Mouse (Mus musculus): Measurements from ENCODE around the gene Msh4.

- no peak for TF ChIP-seq MAFK (IDR thresholded peaks at IDR 0.05; ENCODE audit: insufficient read depth, low read depth, low read length)
- TF ChIP-seq ZC3H11A (IDR thresholded peaks at IDR 0.05; ENCODE audit: borderline replicate concordance, low read depth, low read length), result no peak
- TF ChIP-seq ZNF384 (IDR thresholded peaks at IDR 0.05; ENCODE audit: low read depth, low read length), result no peak
- no peak for TF ChIP-seq CHD2 (IDR thresholded peaks at IDR 0.05; ENCODE audit: low read depth, low read length)
These were observed 35.7 kb upstream of the Msh4 start for GRCm38 (mm10) chr3:153941613-153942012.

Data from ES-E14 (cell line).